Mouse (Mus musculus) brain, embryonic 14.5 days (tissue): ENCODE results near the gene D6Ertd527e.

Source experiments
- CTCF ChIP-seq: fragments of 200-500 bp; IDR thresholded peaks from 2 replicates; pipeline ENCODE4 v1.5.1; 2012; ENCODE audit warnings: inconsistent platforms, mild to moderate bottlenecking, moderate library complexity, borderline replicate concordance; ENCODE audit not compliant: insufficient read depth, insufficient read length; ENCODE audit errors: extremely low read depth
- POLR2A ChIP-seq: fragments of 200-500 bp; IDR thresholded peaks from 2 replicates; pipeline ENCODE4 v1.6.1; 2012; ENCODE audit warnings: mild to moderate bottlenecking, inconsistent platforms, borderline replicate concordance; ENCODE audit not compliant: poor library complexity, insufficient read depth, insufficient read length, severe bottlenecking; ENCODE audit errors: extremely low read depth

DNA sequence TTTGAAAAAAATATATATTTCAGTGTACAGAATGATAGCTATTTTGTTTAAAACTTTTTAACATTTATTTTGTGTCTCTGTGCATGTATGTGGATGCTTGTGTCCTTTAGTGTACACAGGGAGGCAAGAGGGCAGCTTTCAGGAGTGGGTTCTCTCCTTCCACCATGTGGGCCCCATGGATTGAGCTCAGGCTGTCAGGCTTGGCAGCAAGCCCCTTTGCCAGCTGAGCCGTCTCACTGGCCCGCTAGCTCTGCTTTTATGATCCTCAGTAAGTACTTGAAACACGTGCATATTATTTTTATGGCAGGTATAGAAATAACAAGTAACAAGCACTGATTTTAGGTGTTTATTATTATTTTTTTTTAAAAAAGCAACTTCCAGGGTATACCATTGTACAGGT, 29.0 kb downstream of the D6Ertd527e start:
- no peak for TF ChIP-seq CTCF
- TF ChIP-seq POLR2A, result no peak
